Mouse (Mus musculus): ENCODE data around the gene Zbtb42. TPM values are rescaled to one million over a fixed set of nuclear protein-coding genes. Genes with fewer than 3 reads are reported as not detected.
A peak's percentile ranks its signal among the peaks of the same experiment; 100 is the strongest.

The Zbtb42 gene
- total RNA-seq, 2 experiments from 2014 or later, result 0.44 to 0.52 TPM

DNA sequence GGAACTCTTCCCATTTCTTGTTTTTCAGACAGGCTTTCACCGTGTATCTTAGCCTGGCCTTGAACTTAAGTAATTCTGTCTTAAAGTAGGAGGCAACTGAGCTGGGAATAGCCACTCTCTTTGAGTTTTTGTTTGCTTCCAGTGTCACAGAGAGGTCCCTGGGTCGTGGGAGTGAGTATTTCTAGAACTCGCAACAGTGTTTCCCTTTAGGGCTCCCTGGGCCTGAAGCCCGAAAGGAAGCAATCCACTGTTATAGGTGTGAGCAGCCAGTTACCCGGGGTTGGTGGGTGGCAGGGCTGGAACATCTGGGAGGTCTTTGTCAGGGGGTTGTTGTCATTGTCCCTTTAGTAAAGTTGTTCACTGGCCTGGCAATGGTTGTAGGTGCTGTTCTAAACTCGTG is 32.5 kb upstream of the Zbtb42 start:
- DNase-seq (ENCODE audit: low spot score in 2 of 2), result no peak
- no peak overlapping the region; the same call in 1 of the 2 replicates for H3K4me3 ChIP-seq
- no peak for TF ChIP-seq CTCF (conservative IDR thresholded peaks at IDR 0.05)
- H3K27ac ChIP-seq, result no peak overlapping the region

DNA sequence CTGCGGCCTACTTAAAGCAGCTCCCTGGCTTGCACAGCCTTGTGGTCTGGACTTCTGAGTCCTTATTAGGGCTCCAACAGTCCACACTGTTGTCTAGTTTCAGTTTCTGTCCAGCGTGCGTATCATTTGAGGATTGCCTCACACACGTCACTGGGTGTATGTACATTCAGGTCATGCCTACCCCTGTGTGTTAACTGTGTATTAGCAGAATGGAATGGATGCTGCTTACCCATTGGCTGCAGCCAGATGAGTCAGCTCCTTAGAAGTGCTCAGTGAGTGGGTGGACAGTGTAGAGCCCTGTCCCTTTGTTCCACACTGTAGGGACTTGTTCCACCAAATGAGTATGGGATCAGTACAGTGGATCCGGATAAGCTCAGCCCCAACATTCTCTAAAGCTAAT is 30.5 kb upstream of the Zbtb42 start:
- no peak for DNase-seq (ENCODE audit: low spot score in 2 of 2)
- TF ChIP-seq CTCF (conservative IDR thresholded peaks at IDR 0.05), result no peak

DNA sequence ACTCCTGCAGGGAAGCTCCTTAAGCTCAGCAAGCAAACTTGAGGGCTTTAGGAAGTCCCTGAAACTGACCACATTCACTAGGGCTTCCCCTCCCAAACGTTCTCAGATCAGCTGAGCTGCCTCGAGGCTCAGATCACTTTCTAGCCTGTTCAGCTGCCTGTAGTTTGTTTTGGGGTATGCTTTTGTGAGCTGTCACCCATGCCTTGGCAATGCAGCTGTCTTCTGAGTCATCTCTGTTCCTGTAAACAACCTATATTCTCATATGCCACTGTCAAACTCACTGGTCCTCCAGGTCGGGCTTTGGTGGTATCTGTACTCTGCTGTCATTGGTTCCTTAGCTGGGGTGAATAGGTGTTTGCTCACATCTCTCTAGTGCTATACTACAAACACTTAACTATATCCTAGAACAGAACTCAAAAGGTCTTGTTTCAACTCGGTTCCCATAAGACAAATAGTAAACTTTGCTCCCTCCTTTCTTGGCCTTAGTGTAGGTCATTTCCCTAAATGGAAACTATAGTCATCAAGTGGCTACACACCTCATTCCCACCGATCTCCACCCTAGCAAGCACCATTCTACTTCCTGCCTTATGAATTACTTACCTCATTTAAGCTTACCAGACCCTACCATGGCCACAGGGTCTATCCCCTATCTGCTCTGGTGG is 26.7 kb upstream of the Zbtb42 start:
- Histone ChIP-seq H3K27ac (peak overlapping the region; percentile 76; the same call in 1 of the 2 replicates), H3K4me3 (no peak overlapping the region)
- DNase-seq (ENCODE audit: low spot score in 2 of 2), result no peak
- no peak for TF ChIP-seq CTCF (conservative IDR thresholded peaks at IDR 0.05)

More for the DNA sequence above, 30.5 kb upstream of the Zbtb42 start:
- no peak overlapping the region for H3K4me3 ChIP-seq
- no peak overlapping the region for H3K27ac ChIP-seq

DNA sequence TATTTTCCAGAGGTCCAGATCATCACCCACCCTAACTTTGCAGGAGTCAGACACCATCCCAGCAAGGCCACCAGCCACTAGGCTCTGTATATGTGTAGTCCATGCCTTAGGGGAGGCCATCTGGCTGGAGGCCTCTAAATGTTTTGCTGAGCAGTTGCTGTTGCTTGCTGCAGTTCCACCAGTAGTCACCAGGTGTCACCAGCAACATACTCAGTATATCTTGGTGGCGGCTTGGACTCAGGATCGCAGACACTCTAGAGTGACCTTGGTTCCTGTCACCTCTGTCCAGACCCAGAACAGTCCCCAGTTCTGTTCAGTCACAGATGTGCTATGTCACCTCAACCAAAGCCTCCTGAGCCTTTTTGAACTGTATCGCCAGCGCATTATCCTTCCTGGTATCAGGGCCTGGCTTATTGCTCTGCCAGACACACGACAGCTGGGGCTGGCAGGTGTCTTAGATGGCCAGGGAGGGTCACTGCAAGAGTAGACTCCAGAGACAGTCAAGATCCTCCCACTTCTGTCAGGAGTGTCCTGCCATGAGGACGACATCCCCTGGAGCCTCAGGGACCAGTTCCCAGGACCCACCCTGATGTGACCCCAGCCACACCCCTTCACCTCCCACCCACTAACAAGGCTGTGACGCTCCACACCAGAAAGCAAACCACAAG is 25.3 kb upstream of the Zbtb42 start:
- H3K4me3 ChIP-seq, result no peak overlapping the region
- peak; percentile 78 to 89 for DNase-seq (ENCODE audit: low spot score in 2 of 2)
- peak; percentile 96 for TF ChIP-seq CTCF (conservative IDR thresholded peaks at IDR 0.05)
- 0 out of 2 replicates have a peak overlapping the region, but pooled peaks have one; percentile 20 for H3K27ac ChIP-seq

DNA sequence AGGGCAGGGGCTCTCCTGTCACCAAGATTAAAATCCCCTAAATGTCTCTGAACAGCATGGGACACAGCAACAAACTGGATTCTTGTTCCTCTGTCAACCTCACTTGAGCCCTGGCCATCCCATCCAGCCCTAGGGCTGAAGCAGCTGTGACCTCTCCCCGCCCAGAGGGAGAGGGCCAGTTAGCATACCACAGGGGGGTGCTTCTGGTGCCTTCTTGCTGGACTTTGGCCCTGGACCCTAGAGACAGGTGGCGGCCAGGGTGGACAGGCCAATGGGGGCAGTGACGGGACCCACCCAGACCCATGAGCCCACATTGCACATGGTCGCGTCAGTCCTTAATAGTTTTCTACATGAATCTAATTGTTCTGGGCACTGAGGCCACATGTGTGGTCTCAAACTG is 24.6 kb upstream of the Zbtb42 start:
- Histone ChIP-seq H3K27ac (no peak overlapping the region), H3K4me3 (no peak overlapping the region)
- TF ChIP-seq CTCF (conservative IDR thresholded peaks at IDR 0.05), result no peak
- no peak for DNase-seq (ENCODE audit: low spot score in 2 of 2)

DNA sequence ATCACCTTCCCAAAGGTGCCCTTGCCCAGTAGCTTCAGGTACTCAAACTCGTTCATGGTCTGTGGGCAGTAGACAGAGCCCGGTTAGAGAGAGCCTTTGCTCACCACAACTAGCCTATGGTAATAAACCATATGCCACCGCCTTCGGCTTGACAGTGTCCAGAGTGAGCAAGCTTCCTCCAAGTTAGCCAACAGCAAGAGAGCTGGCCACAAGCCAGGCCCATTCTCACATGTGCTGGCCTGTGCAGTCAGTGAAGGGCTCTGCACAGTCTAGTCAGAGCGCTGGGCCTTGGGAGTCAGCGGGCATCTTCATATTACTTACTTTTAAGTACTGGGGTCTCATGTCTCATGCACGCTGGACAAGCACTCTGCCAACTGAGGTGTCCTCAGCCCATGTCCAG is 20.0 kb upstream of the Zbtb42 start:
- no peak for TF ChIP-seq CTCF (conservative IDR thresholded peaks at IDR 0.05)
- DNase-seq (ENCODE audit: low spot score in 2 of 2), result no peak
- H3K27ac ChIP-seq, result no peak overlapping the region
- no peak overlapping the region for H3K4me3 ChIP-seq

DNA sequence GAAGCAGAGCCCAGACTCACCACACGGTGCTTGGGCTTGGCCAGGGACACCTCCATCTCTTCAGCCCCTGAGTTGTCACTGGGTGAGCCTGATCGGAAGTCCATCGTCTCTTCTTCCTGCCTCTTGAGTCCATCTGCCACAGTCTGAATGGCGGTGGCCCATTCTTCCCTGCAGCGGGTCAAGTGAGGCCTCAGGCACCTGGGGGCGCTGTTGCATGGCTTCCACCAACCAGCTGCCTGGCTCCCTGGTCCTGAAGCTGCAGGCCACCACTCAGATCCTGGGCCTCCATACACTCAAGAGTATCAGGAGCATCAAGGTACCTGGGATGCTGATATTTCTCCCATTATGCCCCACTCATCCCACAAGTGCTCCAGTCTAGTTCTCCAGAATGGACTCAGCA is 19.5 kb upstream of the Zbtb42 start:
- H3K27ac ChIP-seq, result no peak overlapping the region
- H3K4me3 ChIP-seq, result no peak overlapping the region
- peak in 1 of 2 experiments; percentile 71 for DNase-seq (ENCODE audit: low spot score in 2 of 2)
- peak; percentile 86 for TF ChIP-seq CTCF (conservative IDR thresholded peaks at IDR 0.05)

DNA sequence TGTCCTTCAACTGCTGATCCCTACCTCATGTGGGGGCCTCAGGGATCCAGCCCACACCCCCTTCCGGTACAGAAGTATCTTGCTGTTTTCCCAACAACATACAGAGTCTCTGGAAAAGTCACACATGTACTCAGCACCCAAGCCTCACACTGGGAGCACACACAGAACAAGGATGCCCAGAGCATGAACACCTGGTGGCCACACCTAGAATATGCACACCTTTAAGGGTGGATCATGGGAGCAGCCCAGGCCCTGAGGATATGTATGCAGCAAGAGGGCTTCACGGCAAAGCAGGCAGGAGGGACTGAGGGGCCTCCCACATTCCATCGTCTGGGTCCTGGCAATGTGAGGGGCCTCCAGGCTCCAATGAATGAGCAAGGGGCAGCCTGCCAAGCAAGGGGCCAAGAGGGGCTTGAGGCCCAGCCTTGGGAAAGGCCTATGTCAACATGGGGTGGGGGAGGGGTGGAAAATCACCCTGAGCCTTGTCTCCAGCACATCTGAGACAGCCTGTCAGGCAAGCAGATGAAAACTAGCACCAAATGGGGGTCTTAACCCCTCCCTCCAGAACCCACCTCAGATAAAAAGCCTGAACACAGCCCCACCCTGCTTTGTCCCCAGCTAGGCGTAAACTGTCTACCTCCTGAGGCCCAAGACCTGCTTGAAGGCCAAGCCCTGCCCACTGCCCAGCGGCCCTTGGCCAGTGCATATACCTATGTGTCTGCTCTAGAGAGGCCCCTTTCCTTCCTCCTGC is 17.9 kb upstream of the Zbtb42 start:
- Histone ChIP-seq H3K27ac (no peak overlapping the region), H3K4me3 (no peak overlapping the region)
- no peak for TF ChIP-seq CTCF (conservative IDR thresholded peaks at IDR 0.05)
- no peak for DNase-seq (ENCODE audit: low spot score in 2 of 2)

DNA sequence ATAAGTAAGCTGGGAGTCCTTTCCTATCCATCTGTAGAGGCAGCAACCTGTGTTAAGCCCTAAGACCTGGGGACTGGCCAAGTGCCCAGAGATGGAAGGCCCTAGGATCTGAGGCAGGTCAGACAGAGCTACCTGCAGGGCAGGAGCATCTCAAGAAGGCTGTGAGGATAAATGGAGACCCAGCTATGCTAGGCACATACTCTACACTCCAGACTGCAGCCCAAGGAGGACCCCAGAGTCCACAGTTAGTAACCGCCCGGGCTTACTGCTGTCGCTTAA is 17.4 kb upstream of the Zbtb42 start:
- Histone ChIP-seq H3K4me3 (no peak overlapping the region), H3K27ac (no peak overlapping the region)
- no peak for TF ChIP-seq CTCF (conservative IDR thresholded peaks at IDR 0.05)
- DNase-seq (ENCODE audit: low spot score in 2 of 2), result no peak

DNA sequence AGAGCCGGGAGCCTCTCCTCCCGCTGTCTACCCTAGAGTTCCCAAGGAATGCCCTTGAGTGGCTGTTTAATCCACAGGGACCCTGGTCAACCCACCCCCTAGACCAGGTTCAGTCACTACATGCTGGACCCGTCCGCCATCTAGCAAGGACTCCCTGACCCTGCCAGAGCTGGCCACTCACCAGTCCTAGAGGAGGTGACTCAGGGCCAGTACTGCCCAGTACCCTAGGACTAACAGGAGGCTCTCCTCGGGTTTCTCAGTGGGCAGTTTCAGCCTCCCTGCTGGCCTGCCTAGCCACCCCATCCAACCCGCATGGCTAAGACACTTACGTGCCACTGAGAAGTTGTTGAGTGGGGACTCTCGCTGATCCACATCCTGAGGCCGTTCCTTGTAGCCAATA is 16.8 kb upstream of the Zbtb42 start:
- DNase-seq (ENCODE audit: low spot score in 2 of 2), result no peak
- TF ChIP-seq CTCF (conservative IDR thresholded peaks at IDR 0.05), result no peak
- H3K27ac ChIP-seq, result no peak overlapping the region
- no peak overlapping the region for H3K4me3 ChIP-seq

DNA sequence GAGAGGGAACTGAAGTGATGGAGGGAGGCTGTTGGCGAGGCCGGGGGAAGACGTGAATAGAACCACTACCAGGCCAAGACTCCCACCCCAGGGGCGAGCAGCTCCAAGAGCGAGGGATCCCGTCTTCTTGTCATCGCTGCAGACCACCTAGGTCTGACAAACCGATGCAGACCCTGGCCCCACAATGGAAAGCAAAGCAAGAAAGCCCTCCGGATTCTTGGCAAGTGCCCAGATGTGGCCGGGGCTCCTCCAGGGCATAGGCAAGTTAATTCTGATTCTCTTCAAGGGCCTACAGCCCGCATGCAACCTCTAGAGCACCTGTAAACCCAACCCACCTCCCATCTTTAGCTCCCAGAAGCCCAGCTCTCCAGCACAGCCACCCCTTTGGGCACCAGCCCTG is 15.3 kb upstream of the Zbtb42 start:
- H3K27ac ChIP-seq, result peak overlapping the region; percentile 39
- no peak for TF ChIP-seq CTCF (conservative IDR thresholded peaks at IDR 0.05)
- DNase-seq (ENCODE audit: low spot score in 2 of 2), result no peak
- no peak overlapping the region for H3K4me3 ChIP-seq

DNA sequence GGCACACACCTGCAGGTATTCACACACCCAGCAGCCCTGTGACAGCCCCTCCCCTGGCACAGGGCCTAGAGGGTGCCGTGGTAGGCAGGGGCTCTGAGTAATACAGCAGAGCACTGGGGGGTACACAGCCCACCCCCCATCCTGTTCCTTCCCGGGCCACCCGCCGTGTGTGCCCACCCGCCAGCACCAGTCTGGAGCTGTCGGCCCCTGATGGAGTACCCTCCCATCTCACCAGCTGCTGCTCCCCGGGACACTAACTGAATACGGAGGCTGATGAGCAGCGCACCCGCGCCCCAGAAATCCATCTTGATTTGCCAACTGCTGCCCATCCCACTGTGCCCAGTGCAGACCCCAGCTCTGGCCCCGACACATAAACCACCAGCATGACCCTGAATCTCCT is 14.9 kb upstream of the Zbtb42 start:
- no peak overlapping the region for H3K4me3 ChIP-seq
- H3K27ac ChIP-seq, result peak overlapping the region; percentile 39; the same call in 1 of the 2 replicates
- DNase-seq (ENCODE audit: low spot score in 2 of 2), result no peak
- no peak for TF ChIP-seq CTCF (conservative IDR thresholded peaks at IDR 0.05)

DNA sequence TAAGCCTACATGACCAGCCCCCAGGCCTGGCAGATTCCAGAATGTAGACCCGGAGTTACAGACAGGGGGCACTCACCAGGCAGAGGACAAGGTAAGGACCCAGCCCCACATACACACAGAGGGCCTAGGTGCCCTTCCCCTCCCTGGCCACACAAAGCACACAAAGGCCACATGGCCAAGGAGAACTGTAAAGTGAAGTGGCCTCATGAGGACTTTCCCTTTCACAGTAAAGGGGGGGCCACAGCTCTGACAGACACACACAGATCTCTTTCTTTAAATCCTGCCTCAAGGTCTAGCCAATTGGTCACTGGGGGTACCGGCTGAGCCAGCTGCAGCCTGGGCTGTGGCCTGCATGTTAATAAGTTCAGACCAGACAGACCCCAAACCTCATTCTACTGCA is 14.5 kb upstream of the Zbtb42 start:
- peak overlapping the region; percentile 39; the same call in 1 of the 2 replicates for H3K27ac ChIP-seq
- peak; percentile 29 for TF ChIP-seq CTCF (conservative IDR thresholded peaks at IDR 0.05)
- H3K4me3 ChIP-seq, result no peak overlapping the region
- no peak for DNase-seq (ENCODE audit: low spot score in 2 of 2)
